Mouse (Mus musculus): Measurements from ENCODE around the gene Utf1. TPM values are rescaled to one million over a fixed set of nuclear protein-coding genes. Genes with fewer than 3 reads are reported as not detected.

The Utf1 gene
- total RNA-seq, 2 experiments from 2014 or later: not detected

DNA sequence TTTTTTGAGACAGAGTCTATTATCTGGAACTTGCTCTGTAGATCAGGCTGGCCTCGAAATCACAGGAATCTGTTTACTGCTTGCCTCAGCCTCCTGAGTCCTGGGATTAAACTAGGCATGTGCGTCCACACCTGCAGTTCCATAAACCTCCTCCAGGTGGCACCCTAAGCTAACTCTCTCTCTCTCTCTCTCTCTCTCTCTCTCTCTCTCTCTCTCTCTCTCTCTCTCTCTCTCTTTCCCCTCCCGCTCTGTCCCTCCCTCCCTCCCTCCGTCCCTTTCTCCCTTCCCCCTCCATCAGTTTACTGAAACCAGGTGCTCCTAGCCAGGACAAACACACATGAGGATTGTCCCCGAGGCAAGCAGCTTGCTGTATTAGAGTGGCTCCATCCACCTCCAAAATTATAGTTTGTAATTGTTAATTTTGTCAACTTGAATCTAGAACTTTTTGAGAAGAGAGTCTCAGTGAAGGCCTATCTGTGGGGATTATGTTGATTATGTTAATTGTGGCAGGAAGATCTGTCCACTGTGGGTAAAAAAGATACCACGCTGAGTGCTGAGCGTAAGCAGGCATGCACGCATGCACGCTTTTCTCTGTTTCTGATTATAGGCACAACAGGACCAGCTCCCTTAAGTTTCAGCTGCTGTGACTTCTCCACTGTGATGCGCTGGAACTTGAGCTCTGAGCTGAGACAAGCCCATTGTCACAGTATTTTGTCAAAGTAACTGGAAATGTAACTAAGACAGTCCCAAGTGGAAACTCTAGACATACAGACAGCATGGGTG, 25.9 kb downstream of the Utf1 start:
- peak; percentile 86 to 91 for DNase-seq (ENCODE audit: low spot score in 2 of 2)
- intact Hi-C loops (cut with DNase I): loop anchor here (2.0 to 10.0 kb wide), 3 partner anchors 25 to 165 kb away; partner anchors contain the start of gene Mtg1

DNA sequence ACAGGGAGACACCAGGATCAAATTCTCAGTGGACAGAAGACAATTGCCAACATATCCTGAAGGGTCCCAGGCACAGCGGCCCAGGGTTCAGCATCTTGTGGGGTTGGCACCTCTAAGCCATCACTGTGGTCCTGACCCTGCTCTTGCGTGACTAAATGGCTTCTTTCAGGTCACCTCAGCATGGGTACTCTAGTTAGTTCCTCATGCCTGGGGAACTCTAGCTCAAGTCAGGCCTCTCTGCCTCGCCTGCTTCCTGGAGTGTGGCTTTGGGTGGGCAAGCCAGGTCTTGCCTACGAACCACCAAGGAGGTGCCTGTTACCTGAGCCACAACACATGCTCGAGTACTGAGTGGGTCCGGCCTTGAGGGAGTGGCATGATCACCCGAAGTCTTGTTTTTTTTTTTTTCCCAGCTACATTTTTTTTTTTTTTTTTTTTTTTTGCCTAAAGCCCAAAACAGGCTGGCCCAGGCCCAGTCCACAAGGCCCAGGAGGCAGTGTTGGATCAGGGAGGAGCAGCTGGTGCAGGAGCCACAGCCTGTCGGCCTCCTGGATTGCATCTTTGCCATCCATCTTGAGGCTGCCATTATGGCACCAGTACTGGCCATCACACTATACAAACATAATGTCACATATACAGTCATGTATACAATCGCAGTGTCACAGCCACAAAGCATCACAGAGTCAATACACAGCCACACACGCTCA, 26.8 kb downstream of the Utf1 start:
- intact Hi-C loops (cut with DNase I): loop anchor here (10.0 kb wide), 1 partner anchor 164 kb away; the partner anchor contains the start of gene Mtg1
- DNase-seq (ENCODE audit: low spot score in 2 of 2): no peak

DNA sequence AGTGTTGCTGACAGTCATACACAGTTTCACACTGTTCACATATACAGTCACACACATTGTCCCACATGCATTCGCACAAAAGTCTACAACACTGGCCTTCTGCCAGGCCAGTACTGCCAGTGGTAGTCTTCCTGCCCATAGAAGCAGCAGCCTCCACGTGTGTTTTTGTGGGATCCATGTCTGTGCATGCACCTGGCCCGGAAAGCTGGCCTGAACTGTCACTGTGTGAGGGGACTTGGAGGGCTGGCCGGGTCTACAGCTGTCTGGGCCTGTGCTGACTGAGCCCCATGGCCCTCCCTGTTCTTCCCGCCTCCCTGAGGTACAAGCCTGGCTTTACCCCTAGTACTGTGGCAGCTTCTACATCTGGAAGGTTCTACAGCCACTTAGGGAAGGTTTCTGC, 27.4 kb downstream of the Utf1 start:
- intact Hi-C loops (cut with DNase I): loop anchor here (10.0 kb wide), 1 partner anchor 164 kb away; the partner anchor contains the start of gene Mtg1
- no peak for DNase-seq (ENCODE audit: low spot score in 2 of 2)

DNA sequence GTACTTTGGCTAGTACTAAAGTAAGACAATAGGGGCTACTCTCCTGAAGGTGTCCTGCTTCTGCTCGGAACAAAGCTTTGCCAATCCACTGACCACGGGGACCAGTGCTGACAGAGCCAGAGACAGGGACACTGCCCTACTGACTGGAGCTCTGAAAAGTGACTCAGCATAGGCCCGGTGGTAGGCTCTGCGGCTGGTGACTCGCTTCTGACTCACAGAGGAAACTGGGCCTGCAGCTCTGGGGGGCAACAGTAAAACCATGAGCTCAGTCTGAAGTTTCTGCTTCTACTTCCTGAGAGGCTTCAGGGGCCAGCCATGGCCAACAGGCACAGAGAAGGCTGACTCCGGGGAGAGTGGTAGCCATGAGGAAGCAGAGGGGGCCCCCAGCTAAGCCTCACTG, 27.8 kb downstream of the Utf1 start:
- peak in 1 of 2 experiments; percentile 33 for DNase-seq (ENCODE audit: low spot score in 2 of 2)
- intact Hi-C loops (cut with DNase I): loop anchor here (10.0 kb wide), 1 partner anchor 163 kb away; the partner anchor contains the start of gene Mtg1

DNA sequence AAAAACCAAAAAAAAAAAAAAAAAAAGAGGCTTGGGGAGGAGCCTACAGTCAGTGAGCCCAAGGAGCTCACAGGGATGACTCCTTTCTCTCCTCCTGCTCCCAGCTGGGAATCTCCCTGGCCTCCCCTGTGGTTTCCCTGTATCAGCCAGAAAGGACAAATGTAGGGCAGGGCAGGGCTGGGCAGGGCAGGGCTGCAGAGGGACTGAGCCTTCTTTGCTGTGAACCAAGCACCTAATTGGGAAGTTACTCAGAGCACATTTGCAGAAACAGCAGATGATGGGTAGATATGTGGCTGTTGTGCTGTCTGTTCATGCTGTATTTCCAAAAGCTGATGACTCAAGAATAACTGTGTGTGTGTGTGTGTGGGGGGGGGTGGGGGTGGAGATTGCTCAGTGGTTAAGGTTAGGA, 29.3 kb downstream of the Utf1 start:
- intact Hi-C loops (cut with DNase I): loop anchor here (10.0 kb wide), 1 partner anchor 162 kb away; the partner anchor contains the start of gene Mtg1
- DNase-seq (ENCODE audit: low spot score in 2 of 2): no peak

DNA sequence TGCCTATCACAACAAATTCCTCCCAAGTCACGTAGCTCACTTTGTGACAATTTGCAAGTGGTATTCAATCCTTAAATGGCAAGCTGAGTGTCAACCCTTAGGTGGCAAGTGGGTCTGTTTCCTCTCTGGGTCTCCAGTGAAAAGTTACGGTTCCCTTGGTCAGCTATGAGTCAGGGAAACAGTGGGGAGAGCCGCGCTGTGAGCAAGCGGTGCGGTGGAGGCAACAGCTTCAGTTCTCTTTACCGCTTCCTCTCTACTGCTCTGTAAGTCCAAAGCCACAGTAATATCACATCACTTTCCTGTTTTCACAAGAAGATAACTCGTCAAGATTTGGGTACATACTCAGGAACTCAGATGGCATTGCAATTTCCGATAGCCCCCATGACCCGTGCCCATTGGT, 30.7 kb downstream of the Utf1 start:
- DNase-seq (ENCODE audit: low spot score in 2 of 2): no peak
- intact Hi-C loops (cut with DNase I): loop anchor here (10.0 kb wide), 1 partner anchor 160 kb away; the partner anchor contains the start of gene Mtg1

DNA sequence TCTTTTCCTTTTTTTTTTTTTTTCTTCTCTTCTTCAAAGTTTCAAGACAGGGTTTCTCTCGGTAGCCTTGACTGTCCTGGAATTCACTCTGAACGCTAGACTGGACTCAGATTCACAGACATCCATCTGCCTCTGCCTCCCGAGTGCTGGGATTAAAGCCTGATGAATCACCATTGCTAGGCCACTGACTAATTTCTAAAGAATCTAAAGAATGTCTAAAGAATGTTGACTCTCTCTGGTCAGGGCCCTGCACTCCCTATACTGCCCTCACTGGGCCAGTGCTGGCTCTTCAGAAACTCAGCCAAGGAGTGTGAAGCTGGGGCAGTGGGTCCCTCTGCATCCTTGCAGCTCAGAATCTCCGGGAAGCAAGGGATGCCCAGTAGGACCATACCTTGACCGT, 31.9 kb downstream of the Utf1 start:
- intact Hi-C loops (cut with DNase I): loop anchor here (10.0 kb wide), 1 partner anchor 159 kb away; the partner anchor contains the start of gene Mtg1
- no peak for DNase-seq (ENCODE audit: low spot score in 2 of 2)

DNA sequence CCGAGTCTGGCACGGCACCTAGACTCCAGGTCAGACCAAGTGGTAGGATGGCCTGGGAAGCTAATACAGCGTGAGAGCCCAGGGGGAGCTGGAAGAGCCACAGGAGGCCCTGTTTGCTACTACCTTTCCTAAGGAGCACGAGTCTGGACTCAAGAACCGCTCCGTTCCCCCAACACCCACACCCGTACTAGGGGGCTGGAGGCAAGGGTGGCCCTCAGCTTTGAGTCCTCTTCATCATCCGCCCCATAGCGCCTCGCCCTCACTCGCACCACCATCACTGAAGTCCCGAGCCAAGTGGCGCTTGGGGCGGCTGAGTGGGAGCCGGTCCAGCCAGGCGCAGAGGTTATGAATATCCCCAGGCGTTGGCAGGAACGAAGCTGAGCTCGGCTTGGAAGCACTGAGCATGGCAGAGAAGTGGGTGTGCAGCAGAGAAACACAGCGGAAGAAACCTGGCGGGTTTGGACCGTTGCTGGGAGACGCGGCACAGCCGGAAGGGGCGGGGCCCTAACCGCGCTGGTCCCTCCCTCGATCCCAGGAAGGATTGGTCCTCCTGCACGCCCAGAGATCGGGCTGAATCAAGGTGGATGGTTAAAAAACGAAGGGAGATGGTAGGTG, 34.8 kb downstream of the Utf1 start, which contains the start of gene 6430531B16Rik:
TSS of gene 6430531B16Rik (minus strand) at position 478 of the 615 bp plus-strand sequence.
- DNase-seq (ENCODE audit: low spot score in 2 of 2): peak; percentile 91 to 96
- intact Hi-C loops (cut with DNase I): loop anchor here (10.0 kb wide), 1 partner anchor 156 kb away; the partner anchor contains the start of gene Mtg1

DNA sequence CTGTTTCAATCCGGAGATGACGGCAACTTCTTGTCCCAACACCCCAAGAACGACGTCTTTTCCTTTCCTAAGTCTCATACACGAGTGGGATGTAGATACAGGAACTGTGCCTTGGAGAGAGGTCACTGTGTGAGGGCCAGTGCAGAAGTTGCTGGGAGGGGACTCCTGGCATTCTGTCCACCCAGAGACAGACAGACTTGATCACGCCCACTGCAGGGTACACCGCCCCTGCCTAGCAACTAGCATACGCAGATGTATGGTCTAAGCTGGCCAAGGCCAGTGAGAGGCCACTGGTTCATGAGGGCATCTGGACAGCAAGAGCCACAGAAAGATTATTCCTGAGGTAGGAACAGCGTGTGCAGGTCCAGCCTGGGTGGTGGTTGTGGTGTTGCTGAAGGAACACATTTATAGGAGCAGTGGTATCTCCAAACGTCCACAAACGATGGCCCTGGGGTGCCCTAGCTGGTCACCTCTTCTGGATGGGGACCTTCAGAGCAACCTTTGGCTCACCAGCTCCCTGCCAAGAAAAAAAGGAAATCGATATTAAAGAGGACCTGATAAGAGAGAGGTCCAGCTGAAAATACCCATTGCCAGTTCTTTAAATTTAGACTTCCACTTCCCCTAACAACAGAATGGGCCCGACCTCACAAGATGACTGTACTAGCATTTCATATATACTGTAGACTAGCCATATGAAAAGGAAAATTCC, 35.6 kb downstream of the Utf1 start:
- intact Hi-C loops (cut with DNase I): loop anchor here (10.0 kb wide), 1 partner anchor 156 kb away; the partner anchor contains the start of gene Mtg1
- DNase-seq (ENCODE audit: low spot score in 2 of 2): peak; percentile 18 to 20

DNA sequence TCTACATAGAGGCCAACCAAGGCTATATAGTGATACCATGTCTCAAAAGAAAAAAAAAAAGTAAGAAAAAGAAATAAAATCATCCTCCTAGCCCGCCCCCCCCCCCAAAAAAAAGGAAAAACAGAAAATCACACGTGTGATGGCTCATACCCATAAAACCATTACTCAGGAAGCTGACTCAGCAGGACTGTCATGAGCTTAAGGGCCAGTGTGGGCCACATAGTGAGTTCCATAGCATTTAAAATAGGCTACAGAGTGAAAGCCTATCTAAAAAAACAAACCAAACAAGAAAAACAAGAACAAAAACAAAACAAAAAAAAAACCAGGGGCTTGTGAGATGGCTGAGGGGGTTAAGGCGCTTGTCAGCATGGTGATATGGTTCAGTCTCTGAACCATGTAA, 37.2 kb downstream of the Utf1 start:
- intact Hi-C loops (cut with DNase I): no loop called here
- no peak for DNase-seq (ENCODE audit: low spot score in 2 of 2)

DNA sequence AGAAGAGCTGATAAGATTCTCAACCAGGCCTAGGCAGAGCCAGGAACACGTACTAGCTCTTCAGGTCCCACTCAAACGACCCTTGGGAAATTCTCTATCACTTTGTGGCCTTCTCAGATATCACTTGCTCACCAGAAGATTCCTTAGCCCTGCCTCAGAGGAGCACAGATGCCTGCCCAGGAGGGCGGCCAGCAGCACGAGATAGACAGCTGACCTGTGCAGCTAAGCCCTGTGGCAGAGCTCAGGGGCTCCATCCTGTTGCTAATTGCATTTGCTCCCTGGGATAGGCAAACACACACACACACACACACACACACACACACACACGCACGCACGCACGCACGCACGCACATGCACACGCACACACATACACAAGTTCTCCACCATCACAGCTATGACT, 38.5 kb downstream of the Utf1 start:
- no peak for DNase-seq (ENCODE audit: low spot score in 2 of 2)
- intact Hi-C loops (cut with DNase I): no loop called here

DNA sequence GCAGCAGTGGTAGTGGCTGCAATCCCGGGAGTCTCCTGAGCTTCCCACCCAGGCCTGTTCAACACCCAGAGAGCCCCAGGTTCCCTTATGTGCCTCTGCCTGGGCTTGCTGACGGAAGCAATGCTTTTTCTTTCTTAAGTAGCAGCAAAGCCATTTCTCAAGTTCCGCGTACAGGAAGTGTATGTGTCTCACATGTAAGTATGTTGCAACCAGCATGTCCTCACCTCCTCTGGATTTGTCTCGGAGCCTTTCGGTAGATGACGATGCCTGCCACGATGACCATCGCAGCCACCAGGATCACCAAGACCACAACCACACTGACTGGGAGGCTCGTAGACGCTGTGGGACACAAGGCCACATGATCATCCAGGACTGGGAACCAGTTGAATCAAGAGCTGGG, 40.9 kb downstream of the Utf1 start:
- intact Hi-C loops (cut with DNase I): no loop called here
- no peak for DNase-seq (ENCODE audit: low spot score in 2 of 2)

DNA sequence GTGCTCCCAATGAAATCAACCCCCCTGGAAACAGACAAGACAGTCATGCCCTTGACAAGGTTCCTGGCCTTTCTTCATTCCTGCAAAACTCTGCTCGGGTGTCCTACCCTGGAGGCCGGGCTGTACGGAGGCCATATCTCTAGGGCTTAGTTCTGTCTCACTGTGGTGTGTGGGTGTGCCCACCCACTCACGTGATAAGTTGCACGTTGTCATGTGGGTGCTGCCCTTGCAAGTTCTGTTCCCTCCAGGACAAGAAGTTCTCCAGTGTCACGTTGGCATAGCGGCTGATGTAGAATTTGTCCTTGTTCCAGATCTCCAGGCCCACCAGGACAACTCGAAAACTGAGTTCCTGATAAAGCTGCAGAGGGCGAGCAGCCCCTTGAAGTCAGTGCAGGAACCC, 44.7 kb downstream of the Utf1 start:
- DNase-seq (ENCODE audit: low spot score in 2 of 2): no peak
- intact Hi-C loops (cut with DNase I): no loop called here

DNA sequence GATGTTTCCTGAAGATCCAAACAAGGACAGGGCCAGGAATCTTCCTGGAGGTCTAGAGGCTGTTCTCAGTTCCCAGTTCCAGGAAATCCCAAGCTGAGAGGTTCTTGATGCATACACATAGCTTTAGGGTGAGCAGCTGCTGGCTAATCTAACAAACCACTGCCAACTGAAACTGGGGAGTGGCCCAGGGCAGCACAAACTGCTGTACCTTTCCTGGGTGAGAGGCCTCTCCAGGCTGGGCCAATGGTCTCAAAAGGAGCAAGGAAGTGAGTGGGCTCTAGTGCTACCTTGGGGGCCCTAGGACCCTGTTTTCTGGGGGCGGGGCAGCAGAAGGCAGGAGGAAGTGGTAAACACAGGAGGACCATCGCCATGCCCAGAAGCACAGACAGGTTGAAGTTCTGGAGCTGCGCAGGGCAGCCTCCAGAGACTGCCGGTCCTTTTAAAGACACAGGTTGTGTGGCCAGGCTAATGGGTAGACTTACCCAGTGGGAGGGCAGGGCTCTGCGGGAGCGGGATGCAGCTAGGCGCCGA, 47.3 kb downstream of the Utf1 start:
- no peak for DNase-seq (ENCODE audit: low spot score in 2 of 2)
- intact Hi-C loops (cut with DNase I): no loop called here

DNA sequence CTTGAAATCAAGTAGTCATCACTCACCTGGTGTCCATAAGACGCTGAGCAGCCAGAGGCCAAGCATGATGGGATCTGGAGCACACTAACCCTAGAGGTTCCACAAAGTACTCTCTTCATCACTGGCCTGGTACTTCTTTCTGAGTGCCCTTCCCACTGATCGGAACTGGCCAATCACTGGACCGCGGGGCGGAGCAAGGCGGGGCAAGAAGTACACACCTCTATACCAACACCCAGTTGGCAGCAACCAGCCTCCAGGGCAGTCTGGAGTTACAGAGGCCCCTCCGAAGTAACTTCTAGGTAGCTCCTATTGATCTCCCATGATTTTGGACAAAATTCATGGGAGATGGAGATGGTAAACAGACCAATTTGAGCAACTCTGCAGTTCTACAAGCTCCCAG, 48.8 kb downstream of the Utf1 start, which contains the start of gene Adam8:
TSS of gene Adam8 (minus strand) at position 157 of the 400 bp plus-strand sequence.
- DNase-seq (ENCODE audit: low spot score in 2 of 2): no peak
- intact Hi-C loops (cut with DNase I): no loop called here

DNA sequence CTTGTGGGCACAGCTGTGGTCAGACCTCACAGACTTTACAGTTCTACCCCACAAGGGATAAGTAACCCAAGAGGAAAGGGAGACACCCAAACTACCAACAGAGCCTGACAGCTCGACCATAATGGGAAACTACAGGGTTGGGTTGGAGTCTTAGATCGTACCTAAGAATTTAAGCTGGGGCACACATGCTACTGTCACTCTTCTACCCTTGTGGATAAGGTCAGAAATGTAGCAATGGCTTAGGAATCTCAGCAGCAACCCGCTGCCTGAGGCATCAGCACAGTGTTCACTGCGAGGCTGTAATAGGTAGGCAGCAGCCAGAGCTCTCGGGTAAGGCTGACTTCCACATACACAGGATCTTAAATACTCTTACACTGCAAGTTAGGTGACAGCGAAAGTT, 49.9 kb downstream of the Utf1 start:
- intact Hi-C loops (cut with DNase I): no loop called here

DNA sequence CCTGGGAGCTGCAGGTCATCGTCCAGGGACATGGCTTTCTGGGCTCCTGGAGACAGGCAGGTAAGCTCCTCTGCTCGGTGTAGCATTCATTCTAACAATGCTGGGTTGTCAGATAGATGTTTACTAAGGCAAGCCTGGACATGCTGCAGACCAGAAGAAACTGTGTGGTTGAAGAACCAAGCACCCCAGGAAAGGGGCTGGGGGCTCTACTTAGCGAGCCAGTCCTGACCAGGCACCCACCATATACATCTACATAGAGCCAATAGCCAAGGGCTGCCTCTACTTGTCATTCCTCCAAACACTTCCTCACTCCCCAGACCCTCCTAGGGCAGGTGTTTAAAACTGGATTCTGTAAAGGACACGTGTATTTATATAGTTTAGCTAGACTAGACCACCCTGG, 50.6 kb downstream of the Utf1 start:
- DNase-seq (ENCODE audit: low spot score in 2 of 2): no peak
- intact Hi-C loops (cut with DNase I): loop anchor here (2.0 kb wide), 2 partner anchors 25 to 89 kb away; no protein-coding TSS in a partner anchor

More for the DNA sequence above, 49.9 kb downstream of the Utf1 start:
- DNase-seq (ENCODE audit: low spot score in 2 of 2): no peak

DNA sequence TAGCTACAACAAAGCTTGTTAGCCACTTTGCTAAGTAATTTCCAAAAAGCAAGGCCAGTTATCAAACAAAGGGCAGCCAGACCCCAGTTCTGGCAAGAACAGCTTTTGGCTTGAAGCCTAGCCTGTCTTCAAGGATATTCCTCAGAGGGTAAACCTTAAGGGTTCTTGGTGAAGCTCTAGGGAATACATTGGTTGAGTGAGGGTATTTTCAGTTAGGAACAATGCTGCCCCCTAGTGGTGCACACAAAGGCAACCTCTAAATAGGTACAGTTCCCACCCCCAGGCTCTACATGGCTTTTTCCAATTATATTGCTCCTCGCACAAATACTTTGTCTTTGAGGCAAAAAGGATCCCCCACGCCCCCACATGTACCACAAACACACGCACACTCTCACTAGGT, 51.1 kb downstream of the Utf1 start:
- peak; percentile 75 to 83 for DNase-seq (ENCODE audit: low spot score in 2 of 2)
- intact Hi-C loops (cut with DNase I): loop anchor here (2.0 kb wide), 2 partner anchors 26 to 90 kb away; no protein-coding TSS in a partner anchor
